Mouse (Mus musculus) midbrain, embryonic 16.5 days (tissue): ENCODE measurements at regions not wholly inside any gene's neighbourhood (a gene's known extent, or its start where the extent isn't known, plus 50 kb on each side); places are given as distances from the start of the nearest gene placed in this dataset.

ENCODE experiments used
- ATAC-seq: fragments of 200-750 bp; cut with Nextera tagmentation; 2 replicates; pipeline ENCODE4 v1.8.0; 2017; ENCODE audit warnings: moderate TSS enrichment
- H3K27ac ChIP-seq: fragments of 300-500 bp; sonication (generic); 2 replicates; pipeline ENCODE4 v1.5.1; 2014; ENCODE audit warnings: mild to moderate bottlenecking, low read length, mixed read lengths
- H3K27me3 ChIP-seq: fragments of 300-500 bp; sonication (generic); 2 replicates; pipeline ENCODE4 v1.6.1; 2014; ENCODE audit warnings: low read depth, low read length, mixed read lengths; ENCODE audit not compliant: control insufficient read depth, insufficient read depth
- H3K36me3 ChIP-seq: fragments of 300-500 bp; sonication (generic); 2 replicates; pipeline ENCODE4 v1.6.1; 2014; ENCODE audit warnings: mild to moderate bottlenecking, low read length, moderate library complexity, mixed read lengths; ENCODE audit not compliant: control insufficient read depth, insufficient read depth
- H3K4me1 ChIP-seq: fragments of 300-500 bp; sonication (generic); 2 replicates; pipeline ENCODE4 v1.6.1; 2014; ENCODE audit warnings: mild to moderate bottlenecking, low read length, mixed read lengths; ENCODE audit not compliant: control insufficient read depth, insufficient read depth
- H3K4me2 ChIP-seq: fragments of 300-500 bp; sonication (generic); 2 replicates; pipeline ENCODE4 v1.6.1; 2014; ENCODE audit warnings: mild to moderate bottlenecking, low read length, mixed read lengths
- H3K4me3 ChIP-seq: fragments of 300-500 bp; sonication (generic); 2 replicates; pipeline ENCODE4 v1.5.1; 2014; ENCODE audit warnings: low read depth, mild to moderate bottlenecking, low read length, moderate library complexity, mixed read lengths
- H3K9ac ChIP-seq: fragments of 300-500 bp; sonication (generic); 2 replicates; pipeline ENCODE4 v1.6.1; 2014; ENCODE audit warnings: low read depth, low read length, mixed read lengths
- H3K9me3 ChIP-seq: fragments of 300-500 bp; sonication (generic); replicated peaks from 2 replicates; pipeline ENCODE4 v1.6.1; 2014; ENCODE audit warnings: mild to moderate bottlenecking, low read length, mixed read lengths; ENCODE audit not compliant: control insufficient read depth, poor library complexity, severe bottlenecking
- WGBS: fragments of 180-500 bp; shearing (Covaris S2); extraction: QIAGEN DNeasy Blood & Tissue Kit; methylation state at CpG from one replicate; pipeline ENCODE4 v1.1.7; 2014; 5-methylcytosine and 5-hydroxymethylcytosine counted together

- H3K27ac ChIP-seq: no peak overlapping the region
- WGBS: 46% methylated on average over 9 of the region's 9 CpGs
- H3K9ac ChIP-seq: no peak overlapping the region
- ATAC-seq: no peak
- H3K9me3 ChIP-seq: no peaks in the 10 kb centered on the region
- H3K4me2 ChIP-seq: no peak overlapping the region
- no peaks in the 10 kb centered on the region for H3K4me1 ChIP-seq
- no peaks in the 10 kb centered on the region for H3K36me3 ChIP-seq
- H3K27me3 ChIP-seq: no peaks in the 10 kb centered on the region
- no peak overlapping the region for H3K4me3 ChIP-seq
Observed at GRCm38 (mm10) chr8:10828580-10828979, 179.7 kb downstream of the Irs2 start.

GRCm38 (mm10) chr8:10827560-10827959, 180.7 kb downstream of the Irs2 start:
- ATAC-seq: no peak
- Histone ChIP-seq H3K27ac (no peak overlapping the region), H3K4me2 (no peak overlapping the region), H3K27me3 (no peaks in the 10 kb centered on the region), H3K4me3 (no peak overlapping the region), H3K4me1 (no peaks in the 10 kb centered on the region), H3K9me3 (no peaks in the 10 kb centered on the region), H3K36me3 (no peaks in the 10 kb centered on the region), H3K9ac (no peak overlapping the region)
- 92% methylated on average over 6 of the region's 6 CpGs for WGBS

GRCm38 (mm10) chr8:10825981-10826380, 182.3 kb downstream of the Irs2 start:
- no peaks in the 10 kb centered on the region for H3K9me3 ChIP-seq
- H3K27me3 ChIP-seq: no peaks in the 10 kb centered on the region
- no peak overlapping the region for H3K4me3 ChIP-seq
- no peaks in the 10 kb centered on the region for H3K4me1 ChIP-seq
- WGBS: 39% methylated on average over 4 of the region's 4 CpGs
- H3K9ac ChIP-seq: no peak overlapping the region
- no peak overlapping the region for H3K27ac ChIP-seq
- no peak overlapping the region for H3K4me2 ChIP-seq
- ATAC-seq: no peak
- H3K36me3 ChIP-seq: no peaks in the 10 kb centered on the region

- no peaks in the 10 kb centered on the region for H3K4me1 ChIP-seq
- no peak overlapping the region for H3K4me3 ChIP-seq
- H3K9ac ChIP-seq: no peak overlapping the region
- no peaks in the 10 kb centered on the region for H3K36me3 ChIP-seq
- no peaks in the 10 kb centered on the region for H3K9me3 ChIP-seq
- 76% methylated on average over 10 of the region's 10 CpGs for WGBS
- H3K4me2 ChIP-seq: no peak overlapping the region
- no peak overlapping the region for H3K27ac ChIP-seq
- no peaks in the 10 kb centered on the region for H3K27me3 ChIP-seq
- no peak for ATAC-seq
Observed at GRCm38 (mm10) chr8:10825192-10825926, 182.9 kb downstream of the Irs2 start.

GRCm38 (mm10) chr8:10821901-10822300, 186.4 kb downstream of the Irs2 start:
- WGBS: 78% methylated on average over 2 of the region's 2 CpGs
- Histone ChIP-seq H3K4me3 (no peak overlapping the region), H3K4me2 (no peak overlapping the region), H3K9ac (no peak overlapping the region), H3K9me3 (no peaks in the 10 kb centered on the region), H3K27me3 (no peaks in the 10 kb centered on the region), H3K27ac (no peak overlapping the region), H3K4me1 (no peaks in the 10 kb centered on the region), H3K36me3 (no peaks in the 10 kb centered on the region)
- ATAC-seq: no peak

- WGBS: 88% methylated on average over 7 of the region's 7 CpGs
Observed at GRCm38 (mm10) chr8:10814499-10814898, 193.8 kb downstream of the Irs2 start.

GRCm38 (mm10) chr8:10812060-10812670, 196.1 kb downstream of the Irs2 start:
- no peak overlapping the region for H3K27ac ChIP-seq
- H3K9me3 ChIP-seq: no peaks in the 10 kb centered on the region
- WGBS: 52% methylated on average over 10 of the region's 10 CpGs
- H3K4me3 ChIP-seq: no peak overlapping the region
- no peak overlapping the region for H3K4me2 ChIP-seq
- no peak overlapping the region for H3K9ac ChIP-seq
- no peaks in the 10 kb centered on the region for H3K36me3 ChIP-seq
- H3K4me1 ChIP-seq: peaks cover 8% of the 10 kb centered on the region
- peak; percentile 81 for ATAC-seq
- H3K27me3 ChIP-seq: no peaks in the 10 kb centered on the region

More at GRCm38 (mm10) chr8:10814499-10814898, 193.8 kb downstream of the Irs2 start:
- Histone ChIP-seq H3K9me3 (no peaks in the 10 kb centered on the region), H3K4me1 (peaks cover 8% of the 10 kb centered on the region), H3K36me3 (no peaks in the 10 kb centered on the region), H3K27ac (no peak overlapping the region), H3K4me2 (no peak overlapping the region), H3K4me3 (no peak overlapping the region), H3K9ac (no peak overlapping the region), H3K27me3 (no peaks in the 10 kb centered on the region)
- no peak for ATAC-seq

GRCm38 (mm10) chr8:10807040-10807439, 201.2 kb downstream of the Irs2 start:
- ATAC-seq: no peak

GRCm38 (mm10) chr8:10805405-10806151, 202.7 kb downstream of the Irs2 start:
- no peaks in the 10 kb centered on the region for H3K9me3 ChIP-seq
- H3K9ac ChIP-seq: no peak overlapping the region
- no peak overlapping the region for H3K4me3 ChIP-seq
- H3K36me3 ChIP-seq: no peaks in the 10 kb centered on the region
- peak; percentile 25; the same call in 1 of the 2 replicates for ATAC-seq
- peak overlapping the region; percentile 35 for H3K4me2 ChIP-seq
- H3K27ac ChIP-seq: no peak overlapping the region
- WGBS: 2% methylated on average over 22 of the region's 25 CpGs
- no peaks in the 10 kb centered on the region for H3K27me3 ChIP-seq
- peaks cover 12% of the 10 kb centered on the region; the same call in 1 of the 2 replicates for H3K4me1 ChIP-seq

More at GRCm38 (mm10) chr8:10807040-10807439, 201.2 kb downstream of the Irs2 start:
- H3K9me3 ChIP-seq: no peaks in the 10 kb centered on the region
- H3K27ac ChIP-seq: no peak overlapping the region
- no peak overlapping the region for H3K9ac ChIP-seq
- no peak overlapping the region for H3K4me2 ChIP-seq
- no peaks in the 10 kb centered on the region for H3K36me3 ChIP-seq
- peaks cover 15% of the 10 kb centered on the region for H3K4me1 ChIP-seq
- H3K4me3 ChIP-seq: no peak overlapping the region
- no peaks in the 10 kb centered on the region for H3K27me3 ChIP-seq
- 90% methylated on average over 5 of the region's 5 CpGs for WGBS
